11 mouse cellular contexts compared by ENCODE assay signal in genomic region chr5:113208048-113208447, GRCm38 (mm10). TPM values are rescaled to one million over a fixed set of nuclear protein-coding genes. Genes with fewer than 3 reads are reported as not detected.
DNase-seq lines count a peak whose midpoint lies in the region; ATAC-seq and TF ChIP-seq lines count a peak whose summit lies in the region.
"Had no signal": no experiment of that assay in that cellular context is flagged by ENCODE, and none has a peak within 500 bp of the region (broad histone marks: within the 10 kb centered on the region; RNA-seq: fewer than 3 reads in every experiment).

No protein-coding gene starts in this region.

- H3K4me3 ChIP-seq in layer of hippocampus, adult 2 months: no peak overlapping the region
- no peak overlapping the region for H3K4me3 ChIP-seq in intestine, postnatal 0 days (ENCODE audit: low read depth, low read length)
- H3K4me3 ChIP-seq in myocyte: no peak overlapping the region
- H3K4me3 ChIP-seq: limb, embryonic 13.5 days had no signal

- H3K79me2 ChIP-seq in myocyte (ENCODE audit: control insufficient read depth, insufficient read depth): no peaks in the 10 kb centered on the region

- no peak for TF ChIP-seq POLR2A in myocyte (IDR thresholded peaks at IDR 0.05; ENCODE audit: insufficient read length, low read depth)

- H3ac ChIP-seq in myocyte (ENCODE audit: control insufficient read depth, insufficient read length): no peak overlapping the region

- WGBS in intestine, postnatal 0 days: 39% methylated on average over 4 of the region's 4 CpGs

- no peaks in the 10 kb centered on the region for H3K9me3 ChIP-seq in intestine, postnatal 0 days (ENCODE audit: control insufficient read depth)

- H3K27me3 ChIP-seq in intestine, postnatal 0 days (replicated peaks; ENCODE audit: control insufficient read depth, insufficient read depth, low read length): no peaks in the 10 kb centered on the region
- H3K27me3 ChIP-seq in myocyte (ENCODE audit: control insufficient read depth, insufficient read depth, insufficient read length): no peaks in the 10 kb centered on the region
- H3K27me3 ChIP-seq: limb, embryonic 13.5 days had no signal

- 0 out of 2 replicates have a peak, but pooled peaks cover 3% of the 10 kb centered on the region for H3K36me3 ChIP-seq in intestine, postnatal 0 days (ENCODE audit: control insufficient read depth, insufficient read depth)
- H3K36me3 ChIP-seq in myocyte (ENCODE audit: control insufficient read depth, insufficient read depth): no peaks in the 10 kb centered on the region
- H3K36me3 ChIP-seq: limb, embryonic 13.5 days had no signal

- no peaks in the 10 kb centered on the region; the same call in 1 of the 2 replicates for H3K4me1 ChIP-seq in intestine, postnatal 0 days (replicated peaks; ENCODE audit: control insufficient read depth, insufficient read depth, low read length)

- ATAC-seq in intestine, postnatal 0 days: no peak

- no peak overlapping the region for H3K4me2 ChIP-seq in intestine, postnatal 0 days (replicated peaks; ENCODE audit: low read depth)
- H3K4me2 ChIP-seq in myocyte (ENCODE audit: low read depth): peak overlapping the region; percentile 4
- H3K4me2 ChIP-seq: limb, embryonic 13.5 days had no signal

- no peak for TF ChIP-seq CTCF in layer of hippocampus, adult 2 months (conservative IDR thresholded peaks at IDR 0.05)
- no peak for TF ChIP-seq CTCF in intestine, postnatal 0 days (IDR thresholded peaks at IDR 0.05; ENCODE audit: low read depth)

- no peak overlapping the region for H3K9ac ChIP-seq in intestine, postnatal 0 days (ENCODE audit: low read depth, low read length)
- H3K9ac ChIP-seq: limb, embryonic 13.5 days had no signal

- no peak for DNase-seq in layer of hippocampus, adult 2 months (ENCODE audit: low spot score in 2 of 2)
- no peak for DNase-seq in layer of hippocampus, postnatal 14 days (ENCODE audit: low spot score in 2 of 2)
- DNase-seq in gastrocnemius, postnatal 25 days: peak; percentile 66
- DNase-seq in layer of hippocampus, postnatal 10 days (ENCODE audit: low spot score in 2 of 2): no peak
- no peak for DNase-seq in frontal cortex, postnatal 14 days (ENCODE audit: low spot score in 2 of 2)
- DNase-seq in right cerebral cortex, postnatal 4 days: no peak
- DNase-seq: embryo, embryonic 11 days had no signal

- H3K27ac ChIP-seq in layer of hippocampus, adult 2 months: peak overlapping the region; percentile 87
- H3K27ac ChIP-seq in intestine, postnatal 0 days (ENCODE audit: low read depth, low read length): peak overlapping the region; percentile 35

TF ChIP-seq in myocyte, 11 proteins besides CTCF, POLR2A, EP300 and RAD21:
- no peak for TF ChIP-seq MYOG (IDR thresholded peaks at IDR 0.05; ENCODE audit: control insufficient read depth in 1 of 3, insufficient read depth in 1 of 3, insufficient read length in 2 of 3, low read depth in 2 of 3)
- no peak for TF ChIP-seq E2F4 (IDR thresholded peaks at IDR 0.05; ENCODE audit: insufficient read depth)
- TF ChIP-seq CEBPB (IDR thresholded peaks at IDR 0.05; ENCODE audit: insufficient read depth, poor library complexity, severe bottlenecking): no peak
- no peak for TF ChIP-seq MYOD1 (IDR thresholded peaks at IDR 0.05; ENCODE audit: control insufficient read depth in 1 of 3, insufficient read length in 2 of 3, low read depth in 2 of 3)
- no peak for TF ChIP-seq TCF3 (IDR thresholded peaks at IDR 0.05; ENCODE audit: insufficient read length, low read depth)
- TF ChIP-seq SRF (IDR thresholded peaks at IDR 0.05; ENCODE audit: control insufficient read depth, insufficient read length, low read depth): no peak
- no peak for TF ChIP-seq USF1 (IDR thresholded peaks at IDR 0.05; ENCODE audit: low read depth)
- TF ChIP-seq REST (IDR thresholded peaks at IDR 0.05; ENCODE audit: insufficient read depth, insufficient read length): no peak
- TF ChIP-seq TCF12 (IDR thresholded peaks at IDR 0.05; ENCODE audit: insufficient read depth, poor library complexity, severe bottlenecking): no peak
- TF ChIP-seq MAX (IDR thresholded peaks at IDR 0.05; ENCODE audit: low read depth): no peak
- no peak for TF ChIP-seq POLR2AphosphoS2 (IDR thresholded peaks at IDR 0.05; ENCODE audit: insufficient read length, low read depth)

RNA-seq across cellular contexts. Expression of gene 2900026A02Rik, which starts 13.0 kb away (rescaled TPM):
- 10 to 100 TPM; 60.2 to 62.1 TPM for total RNA-seq in layer of hippocampus, adult 2 months (2021)
- total RNA-seq in layer of hippocampus, postnatal 14 days (2021): 10 to 100 TPM; 69.6 to 70.6 TPM
- total RNA-seq in gastrocnemius, postnatal 25 days (2021): 10 to 100 TPM; 25.7 to 28.0 TPM
- 8.0 and 10.4 TPM in 2 replicates for polyA plus RNA-seq in intestine, postnatal 0 days (2015; fragmentation: Nextera tagmentation; extraction: Ambion mirVana)
- 16.6 TPM for polyA plus RNA-seq in myocyte (2012; fragmentation: generic; extraction: Trizol)
- 10 to 100 TPM; 55.4 to 56.9 TPM for total RNA-seq in layer of hippocampus, postnatal 10 days (2021)
- total RNA-seq: MEL had no signal

RNA-seq across cellular contexts. Expression of gene Tmem211, which starts 18.7 kb away (rescaled TPM):
- not detected for total RNA-seq in layer of hippocampus, adult 2 months (2021)
- not detected for total RNA-seq in layer of hippocampus, postnatal 14 days (2021)
- total RNA-seq in gastrocnemius, postnatal 25 days (2021): not detected
- not detected in 2 replicates for polyA plus RNA-seq in intestine, postnatal 0 days (2015; fragmentation: Nextera tagmentation; extraction: Ambion mirVana)
- polyA plus RNA-seq in myocyte (2012; fragmentation: generic; extraction: Trizol): not detected
- under 1 TPM in 1 of 2 experiments, not detected in 1; 0.18 TPM for total RNA-seq in layer of hippocampus, postnatal 10 days (2021)
- total RNA-seq: MEL had no signal
- polyA plus RNA-seq: limb, embryonic 13.5 days had no signal
